Mouse (Mus musculus): ENCODE results near the gene Slc35b2. TPM values are rescaled to one million over a fixed set of nuclear protein-coding genes. Genes with fewer than 3 reads are reported as not detected.

Slc35b2 gene
- polyA plus RNA-seq, 1 experiment: 28.2 TPM

DNA sequence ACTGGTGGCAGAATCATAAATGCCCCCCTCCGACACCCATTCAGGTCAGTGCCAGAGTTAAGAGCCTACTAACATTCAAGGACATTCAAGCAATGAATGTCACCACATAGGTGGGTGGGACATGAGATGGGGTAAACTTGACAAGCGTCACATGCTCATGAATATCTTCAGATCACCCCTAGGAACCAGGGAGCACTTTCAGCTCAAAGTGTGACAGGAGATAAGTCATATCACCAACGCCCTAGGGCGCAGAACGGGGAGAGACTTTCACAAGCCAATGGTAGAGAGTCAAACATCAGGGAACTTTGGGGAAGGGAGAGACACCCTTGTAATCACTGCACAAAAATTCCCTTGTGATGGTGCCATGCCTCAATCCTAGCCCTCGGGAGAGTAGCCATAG, 18.5 kb downstream of the Slc35b2 start:
- TF ChIP-seq CTCF (IDR thresholded peaks at IDR 0.05; ENCODE audit: low read depth, low read length) (no peak), EP300 (IDR thresholded peaks at IDR 0.05; ENCODE audit: insufficient read depth, low read depth, low read length) (no peak), POLR2A (IDR thresholded peaks at IDR 0.05; ENCODE audit: insufficient read depth, low read length) (no peak)
- Histone ChIP-seq H3K27ac (ENCODE audit: insufficient read depth, low read length) (no peak overlapping the region), H3K36me3 (ENCODE audit: control insufficient read depth, insufficient read depth, low read length, poor library complexity, severe bottlenecking) (peaks cover 7% of the 10 kb centered on the region), H3K9me3 (replicated peaks; ENCODE audit: control insufficient read depth, insufficient read depth, low read length, poor library complexity, severe bottlenecking) (no peaks in the 10 kb centered on the region), H3K27me3 (ENCODE audit: control insufficient read depth, insufficient read depth, low read length, poor library complexity, severe bottlenecking) (no peaks in the 10 kb centered on the region), H3K9ac (ENCODE audit: low read depth, poor library complexity, severe bottlenecking) (no peak overlapping the region), H3K4me1 (ENCODE audit: control insufficient read depth, insufficient read depth, low read length) (peaks cover 4% of the 10 kb centered on the region), H3K4me3 (ENCODE audit: low read depth, low read length) (no peak overlapping the region)

DNA sequence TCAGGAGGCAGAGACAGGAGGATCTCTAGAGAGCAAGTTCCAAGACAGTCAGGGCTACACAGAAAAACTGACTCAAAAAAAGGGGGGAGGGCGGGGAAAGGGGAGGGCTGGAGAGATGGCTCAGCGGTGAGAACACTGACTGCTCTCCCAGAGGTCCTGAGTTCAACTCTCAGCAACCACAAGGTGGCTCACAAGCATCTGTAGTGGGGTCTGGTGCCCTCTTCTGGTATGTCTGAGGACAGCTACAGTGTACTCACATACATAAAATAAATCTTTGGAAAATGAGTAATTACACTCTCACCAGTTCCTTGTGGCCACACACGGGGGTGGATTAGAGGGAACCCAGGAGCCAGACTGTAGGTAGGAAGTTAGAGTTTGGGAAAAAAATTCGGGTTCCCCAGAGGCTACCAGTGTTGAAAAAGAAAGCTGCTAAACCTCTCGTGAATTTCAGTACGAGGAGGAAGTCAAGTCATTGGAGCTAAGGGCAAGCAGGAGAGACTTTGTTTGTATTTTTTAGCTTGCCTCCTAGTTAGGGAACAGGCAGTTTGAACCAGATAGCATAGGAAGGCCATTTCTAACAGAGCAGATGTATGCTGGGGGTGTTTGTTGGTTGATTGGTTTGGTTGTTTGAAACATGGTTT, 19.2 kb downstream of the Slc35b2 start:
- H3K9ac ChIP-seq (ENCODE audit: low read depth, poor library complexity, severe bottlenecking): no peak overlapping the region
- TF ChIP-seq EP300 (IDR thresholded peaks at IDR 0.05; ENCODE audit: insufficient read depth, low read depth, low read length) (no peak), POLR2A (IDR thresholded peaks at IDR 0.05; ENCODE audit: insufficient read depth, low read length) (no peak), CTCF (IDR thresholded peaks at IDR 0.05; ENCODE audit: low read depth, low read length) (peak; percentile 66)
- peak overlapping the region; percentile 21; the same call in 1 of the 2 replicates for H3K27ac ChIP-seq (ENCODE audit: insufficient read depth, low read length)
- no peaks in the 10 kb centered on the region for H3K27me3 ChIP-seq (ENCODE audit: control insufficient read depth, insufficient read depth, low read length, poor library complexity, severe bottlenecking)
- H3K9me3 ChIP-seq (replicated peaks; ENCODE audit: control insufficient read depth, insufficient read depth, low read length, poor library complexity, severe bottlenecking): no peaks in the 10 kb centered on the region
- H3K4me1 ChIP-seq (ENCODE audit: control insufficient read depth, insufficient read depth, low read length): peaks cover 4% of the 10 kb centered on the region
- peaks cover 11% of the 10 kb centered on the region for H3K36me3 ChIP-seq (ENCODE audit: control insufficient read depth, insufficient read depth, low read length, poor library complexity, severe bottlenecking)
- H3K4me3 ChIP-seq (ENCODE audit: low read depth, low read length): no peak overlapping the region

DNA sequence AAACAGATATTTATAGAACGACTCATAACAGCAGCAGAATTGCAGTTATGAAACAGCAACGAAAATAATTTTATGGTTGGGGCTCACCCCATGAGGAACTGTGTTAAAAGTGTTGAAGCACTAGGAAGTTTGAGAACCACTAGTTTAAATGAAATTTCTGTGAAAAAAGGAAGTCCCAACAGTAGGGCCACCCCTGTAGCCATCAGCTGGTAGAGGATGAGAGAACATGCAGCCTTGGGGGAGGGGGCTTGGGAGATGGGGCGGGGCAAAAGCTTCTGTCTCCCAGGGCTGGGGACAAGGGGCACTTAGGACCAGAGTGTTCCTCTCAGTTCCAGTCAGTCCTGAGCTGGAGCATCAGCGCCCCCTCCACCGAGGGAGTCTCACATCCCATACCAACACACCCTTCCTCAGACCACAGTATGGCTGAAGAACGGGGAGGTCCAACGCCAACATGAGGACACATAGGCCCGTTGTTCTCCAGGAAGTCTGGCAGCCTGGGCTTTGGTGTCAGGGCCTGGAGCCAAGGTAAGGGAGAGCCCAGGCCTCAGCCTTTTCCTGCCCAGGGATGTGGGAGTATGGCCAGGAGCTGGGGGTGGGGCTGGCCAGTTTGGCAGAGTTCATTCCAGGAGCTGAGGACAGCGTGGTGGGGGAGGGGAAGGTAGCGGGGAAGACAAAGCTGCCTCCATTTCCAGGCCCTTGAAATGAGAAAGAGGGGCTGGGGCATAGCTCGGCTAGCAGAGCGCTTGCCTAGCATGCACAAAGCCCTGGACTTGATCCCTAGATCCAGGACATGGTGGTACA, 20.6 kb downstream of the Slc35b2 start:
- no peaks in the 10 kb centered on the region for H3K27me3 ChIP-seq (ENCODE audit: control insufficient read depth, insufficient read depth, low read length, poor library complexity, severe bottlenecking)
- peaks cover 24% of the 10 kb centered on the region for H3K36me3 ChIP-seq (ENCODE audit: control insufficient read depth, insufficient read depth, low read length, poor library complexity, severe bottlenecking)
- H3K4me1 ChIP-seq (ENCODE audit: control insufficient read depth, insufficient read depth, low read length): peaks cover 4% of the 10 kb centered on the region
- H3K4me3 ChIP-seq (ENCODE audit: low read depth, low read length): peak overlapping the region; percentile 41
- no peaks in the 10 kb centered on the region for H3K9me3 ChIP-seq (replicated peaks; ENCODE audit: control insufficient read depth, insufficient read depth, low read length, poor library complexity, severe bottlenecking)
- H3K9ac ChIP-seq (ENCODE audit: low read depth, poor library complexity, severe bottlenecking): no peak overlapping the region
- TF ChIP-seq POLR2A (IDR thresholded peaks at IDR 0.05; ENCODE audit: insufficient read depth, low read length): no peak
- TF ChIP-seq EP300 (IDR thresholded peaks at IDR 0.05; ENCODE audit: insufficient read depth, low read depth, low read length): no peak
- TF ChIP-seq CTCF (IDR thresholded peaks at IDR 0.05; ENCODE audit: low read depth, low read length): no peak
- H3K27ac ChIP-seq (ENCODE audit: insufficient read depth, low read length): peak overlapping the region; percentile 65

DNA sequence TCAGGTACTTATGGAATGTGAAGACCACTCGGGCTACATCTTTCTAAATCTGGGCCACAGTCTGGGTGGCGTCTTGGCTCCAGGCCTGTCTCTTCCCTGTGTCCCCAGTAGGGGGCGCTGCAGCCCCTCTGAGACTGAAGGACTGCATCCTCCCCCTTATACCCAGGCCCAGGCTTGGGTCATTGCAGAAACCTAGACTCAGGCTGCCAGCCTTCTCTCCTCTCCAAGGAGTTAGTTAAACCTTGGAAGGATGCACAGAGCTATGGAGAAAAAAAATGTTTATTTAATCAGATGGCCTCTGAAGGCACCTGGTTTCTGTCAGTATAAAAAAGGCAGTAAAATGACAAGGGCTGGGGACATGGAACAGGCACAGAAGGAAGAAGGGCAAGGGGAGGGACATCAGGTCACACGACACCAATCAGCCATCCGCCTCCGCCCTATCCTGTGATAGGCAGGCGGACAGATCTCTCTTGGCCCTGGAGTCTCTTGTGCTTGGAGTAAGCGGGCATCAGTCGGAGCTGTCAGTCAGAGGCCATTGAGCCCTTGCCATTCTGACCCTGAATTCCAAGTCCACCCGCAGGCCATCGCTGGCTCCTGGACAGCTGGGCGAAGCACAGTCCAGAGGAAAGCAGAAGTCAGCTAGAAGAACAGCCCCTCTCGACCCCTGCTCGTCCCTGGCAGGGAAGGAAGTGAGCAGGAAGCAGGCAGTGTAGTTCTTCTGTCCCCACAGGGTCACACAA, 21.4 kb downstream of the Slc35b2 start:
- Histone ChIP-seq H3K9me3 (replicated peaks; ENCODE audit: control insufficient read depth, insufficient read depth, low read length, poor library complexity, severe bottlenecking) (no peaks in the 10 kb centered on the region), H3K27ac (ENCODE audit: insufficient read depth, low read length) (peak overlapping the region; percentile 65), H3K36me3 (ENCODE audit: control insufficient read depth, insufficient read depth, low read length, poor library complexity, severe bottlenecking) (peaks cover 33% of the 10 kb centered on the region), H3K9ac (ENCODE audit: low read depth, poor library complexity, severe bottlenecking) (no peak overlapping the region), H3K27me3 (ENCODE audit: control insufficient read depth, insufficient read depth, low read length, poor library complexity, severe bottlenecking) (no peaks in the 10 kb centered on the region), H3K4me1 (ENCODE audit: control insufficient read depth, insufficient read depth, low read length) (peaks cover 3% of the 10 kb centered on the region), H3K4me3 (ENCODE audit: low read depth, low read length) (peak overlapping the region; percentile 41)
- no peak for TF ChIP-seq EP300 (IDR thresholded peaks at IDR 0.05; ENCODE audit: insufficient read depth, low read depth, low read length)
- peak; percentile 91 for TF ChIP-seq CTCF (IDR thresholded peaks at IDR 0.05; ENCODE audit: low read depth, low read length)

DNA sequence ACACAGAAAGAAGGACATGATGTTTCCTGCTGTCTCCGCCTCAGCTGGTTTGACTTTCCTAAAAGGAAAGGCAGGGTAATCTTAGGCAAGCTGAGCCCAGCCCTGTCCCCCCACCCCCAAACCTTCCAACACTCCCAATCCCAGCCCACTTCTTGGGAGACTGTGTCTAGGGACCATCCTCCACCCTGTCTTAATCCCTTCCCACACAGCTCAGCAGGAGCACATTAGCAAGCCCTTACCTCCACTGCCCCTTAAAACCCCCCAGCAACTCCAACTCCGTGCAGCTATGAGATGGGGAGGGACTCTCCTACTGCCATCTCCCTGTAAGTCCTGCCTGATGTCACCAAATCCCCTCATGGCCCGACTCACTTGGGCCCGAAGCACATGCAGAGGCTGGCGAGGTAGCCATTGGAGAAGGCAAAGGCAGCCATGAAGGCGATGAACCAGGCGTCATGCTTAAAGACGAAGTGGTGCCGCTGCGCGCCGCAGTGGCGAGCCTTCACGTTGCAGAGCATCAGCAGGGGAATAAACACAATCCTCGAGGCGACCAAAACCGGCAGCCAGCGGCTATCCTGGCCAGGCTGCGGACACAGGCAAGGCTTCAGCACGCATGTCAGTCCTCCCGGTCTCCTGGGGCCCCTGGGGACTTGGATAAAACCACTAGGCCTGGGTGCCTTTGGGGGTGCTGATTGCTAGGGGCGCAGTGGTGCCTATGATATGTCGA, 22.2 kb downstream of the Slc35b2 start:
- Histone ChIP-seq H3K9me3 (replicated peaks; ENCODE audit: control insufficient read depth, insufficient read depth, low read length, poor library complexity, severe bottlenecking) (no peaks in the 10 kb centered on the region), H3K9ac (ENCODE audit: low read depth, poor library complexity, severe bottlenecking) (no peak overlapping the region), H3K4me1 (ENCODE audit: control insufficient read depth, insufficient read depth, low read length) (peaks cover 2% of the 10 kb centered on the region), H3K4me3 (ENCODE audit: low read depth, low read length) (no peak overlapping the region), H3K36me3 (ENCODE audit: control insufficient read depth, insufficient read depth, low read length, poor library complexity, severe bottlenecking) (peaks cover 36% of the 10 kb centered on the region), H3K27me3 (ENCODE audit: control insufficient read depth, insufficient read depth, low read length, poor library complexity, severe bottlenecking) (no peaks in the 10 kb centered on the region), H3K27ac (ENCODE audit: insufficient read depth, low read length) (peak overlapping the region; percentile 40)
- no peak for TF ChIP-seq EP300 (IDR thresholded peaks at IDR 0.05; ENCODE audit: insufficient read depth, low read depth, low read length)
- no peak for TF ChIP-seq POLR2A (IDR thresholded peaks at IDR 0.05; ENCODE audit: insufficient read depth, low read length)
- no peak for TF ChIP-seq CTCF (IDR thresholded peaks at IDR 0.05; ENCODE audit: low read depth, low read length)

Data from ES-Bruce4 (cell line).